Mouse (Mus musculus) neutrophil, adult 5-6 weeks (primary cell): ENCODE measurements around the gene Apeh. TPM values are rescaled to one million over a fixed set of nuclear protein-coding genes. Genes with fewer than 3 reads are reported as not detected.
A peak's percentile ranks its signal among the peaks of the same experiment; 100 is the strongest.

Experiments
- ATAC-seq: fragments of 151-379, 151-347 bp; 2 replicates; pipeline ENCODE4 v1.8.0; 2017; ENCODE audit warnings: mild to moderate bottlenecking, moderate TSS enrichment; ENCODE audit not compliant: insufficient number of reproducible peaks, poor library complexity, low FRiP score, severe bottlenecking; ENCODE audit errors: extremely low read depth
- total RNA-seq: library from RNA; stranded (forward); fragments of 200-1000 nt; gene quantifications from 2 replicates; pipeline ENCODE4 v1.2.3, GENCODE M21; 2017

Gene Apeh
- total RNA-seq, 1 experiment from 2014 or later, result 74.5 TPM

- no peak for ATAC-seq
These were observed 27.0 kb upstream of the Apeh start for GRCm38 (mm10) chr9:108121170-108121969.

GRCm38 (mm10) chr9:108120671-108121070, 26.3 kb upstream of the Apeh start:
- ATAC-seq, result 0 out of 2 replicates have a peak, but pooled peaks have one; percentile 25

- ATAC-seq, result no peak
These were observed 25.5 kb upstream of the Apeh start for GRCm38 (mm10) chr9:108119891-108120411.

- no peak for ATAC-seq
These were observed 22.7 kb upstream of the Apeh start for GRCm38 (mm10) chr9:108117143-108117542.

GRCm38 (mm10) chr9:108115290-108116077, 21.1 kb upstream of the Apeh start:
- ATAC-seq, result no peak

GRCm38 (mm10) chr9:108112719-108113340, 18.4 kb upstream of the Apeh start:
- ATAC-seq, result no peak

- ATAC-seq, result no peak
These were observed 17.3 kb upstream of the Apeh start for GRCm38 (mm10) chr9:108111593-108112121.

GRCm38 (mm10) chr9:108111101-108111592, 16.7 kb upstream of the Apeh start:
- no peak for ATAC-seq

- ATAC-seq, result no peak
These were observed 15.8 kb upstream of the Apeh start for GRCm38 (mm10) chr9:108110160-108110559.

- no peak for ATAC-seq
These were observed 13.5 kb upstream of the Apeh start for GRCm38 (mm10) chr9:108107867-108108266.

GRCm38 (mm10) chr9:108106090-108106489, 11.7 kb upstream of the Apeh start:
- no peak for ATAC-seq

GRCm38 (mm10) chr9:108105549-108105863, 11.1 kb upstream of the Apeh start:
- ATAC-seq, result no peak

GRCm38 (mm10) chr9:108104766-108105548, 10.6 kb upstream of the Apeh start:
- no peak for ATAC-seq

GRCm38 (mm10) chr9:108099619-108100018, 5.2 kb upstream of the Apeh start:
- no peak for ATAC-seq

- no peak for ATAC-seq
These were observed 1.7 kb upstream of the Apeh start for GRCm38 (mm10) chr9:108095949-108096712.

GRCm38 (mm10) chr9:108095518-108095917, 1.1 kb upstream of the Apeh start:
- ATAC-seq, result peak; percentile 45; the same call in 1 of the 2 replicates

- no peak for ATAC-seq
These were observed 599 bp upstream of the Apeh start for GRCm38 (mm10) chr9:108094998-108095411.

GRCm38 (mm10) chr9:108093586-108093985, 820 bp downstream of the Apeh start:
- ATAC-seq, result no peak
